Mouse (Mus musculus): ENCODE measurements around the gene Rab5if.

Rab5if gene

GRCm38 (mm10) chr2:156839319-156840191 is 23.4 kb upstream of the Rab5if start, which contains the start of gene Tgif2:
Gene Tgif2, plus strand, starts transcription at chr2:156840007.
- TF ChIP-seq POU5F1 (IDR thresholded peaks at IDR 0.05; ENCODE audit: borderline replicate concordance, low read length) (no peak), CTCF (conservative IDR thresholded peaks at IDR 0.05; ENCODE audit: low read length) (no peak), NANOG (IDR thresholded peaks at IDR 0.05; ENCODE audit: borderline replicate concordance, low read length) (no peak)
- peaks cover 14% of the 10 kb centered on the region for H3K9me3 ChIP-seq (ENCODE audit: low read length)
- peaks cover 49% of the 10 kb centered on the region for H3K36me3 ChIP-seq (ENCODE audit: insufficient read depth, low read length)
- peak within 1 kb of the TSS; percentile 92 for H3K4me3 ChIP-seq (replicated peaks; ENCODE audit: low read length)
- H3K27me3 ChIP-seq (ENCODE audit: insufficient read depth, low read length) = no peaks in the 10 kb centered on the region
- H3K4me1 ChIP-seq (replicated peaks; ENCODE audit: low read depth, low read length) = peaks cover 58% of the 10 kb centered on the region

GRCm38 (mm10) chr2:156840301-156841027 is 22.5 kb upstream of the Rab5if start:
- Histone ChIP-seq H3K4me1 (replicated peaks; ENCODE audit: low read depth, low read length) (peaks cover 67% of the 10 kb centered on the region), H3K4me3 (replicated peaks; ENCODE audit: low read length) (peak overlapping the region; percentile 92), H3K27me3 (ENCODE audit: insufficient read depth, low read length) (no peaks in the 10 kb centered on the region), H3K9me3 (ENCODE audit: low read length) (0 out of 2 replicates have a peak, but pooled peaks cover 6% of the 10 kb centered on the region), H3K36me3 (ENCODE audit: insufficient read depth, low read length) (peaks cover 49% of the 10 kb centered on the region)
- no peak for TF ChIP-seq POU5F1 (IDR thresholded peaks at IDR 0.05; ENCODE audit: borderline replicate concordance, low read length)
- no peak for TF ChIP-seq NANOG (IDR thresholded peaks at IDR 0.05; ENCODE audit: borderline replicate concordance, low read length)
- TF ChIP-seq CTCF (conservative IDR thresholded peaks at IDR 0.05; ENCODE audit: low read length) = no peak

GRCm38 (mm10) chr2:156841028-156841840 is 21.7 kb upstream of the Rab5if start:
- peaks cover 49% of the 10 kb centered on the region for H3K36me3 ChIP-seq (ENCODE audit: insufficient read depth, low read length)

GRCm38 (mm10) chr2:156841841-156842706 is 20.9 kb upstream of the Rab5if start:
- H3K9me3 ChIP-seq (ENCODE audit: low read length) = no peaks in the 10 kb centered on the region
- H3K27me3 ChIP-seq (ENCODE audit: insufficient read depth, low read length) = no peaks in the 10 kb centered on the region
- peak overlapping the region; percentile 92 for H3K4me3 ChIP-seq (replicated peaks; ENCODE audit: low read length)
- peaks cover 76% of the 10 kb centered on the region for H3K4me1 ChIP-seq (replicated peaks; ENCODE audit: low read depth, low read length)
- peaks cover 49% of the 10 kb centered on the region for H3K36me3 ChIP-seq (ENCODE audit: insufficient read depth, low read length)
- TF ChIP-seq CTCF (conservative IDR thresholded peaks at IDR 0.05; ENCODE audit: low read length) (no peak), POU5F1 (IDR thresholded peaks at IDR 0.05; ENCODE audit: borderline replicate concordance, low read length) (no peak), NANOG (IDR thresholded peaks at IDR 0.05; ENCODE audit: borderline replicate concordance, low read length) (no peak)

More at GRCm38 (mm10) chr2:156841028-156841840, 21.7 kb upstream of the Rab5if start:
- Histone ChIP-seq H3K9me3 (ENCODE audit: low read length) (0 out of 2 replicates have a peak, but pooled peaks cover under 1% of the 10 kb centered on the region), H3K4me1 (replicated peaks; ENCODE audit: low read depth, low read length) (peaks cover 74% of the 10 kb centered on the region), H3K27me3 (ENCODE audit: insufficient read depth, low read length) (no peaks in the 10 kb centered on the region), H3K4me3 (replicated peaks; ENCODE audit: low read length) (peak overlapping the region; percentile 92)
- TF ChIP-seq CTCF (conservative IDR thresholded peaks at IDR 0.05; ENCODE audit: low read length) (no peak), NANOG (IDR thresholded peaks at IDR 0.05; ENCODE audit: borderline replicate concordance, low read length) (no peak), POU5F1 (IDR thresholded peaks at IDR 0.05; ENCODE audit: borderline replicate concordance, low read length) (no peak)

- Histone ChIP-seq H3K4me3 (replicated peaks; ENCODE audit: low read length) (peak overlapping the region; percentile 92), H3K27me3 (ENCODE audit: insufficient read depth, low read length) (no peaks in the 10 kb centered on the region), H3K4me1 (replicated peaks; ENCODE audit: low read depth, low read length) (peaks cover 82% of the 10 kb centered on the region), H3K36me3 (ENCODE audit: insufficient read depth, low read length) (peaks cover 49% of the 10 kb centered on the region), H3K9me3 (ENCODE audit: low read length) (no peaks in the 10 kb centered on the region)
- TF ChIP-seq CTCF (conservative IDR thresholded peaks at IDR 0.05; ENCODE audit: low read length) (no peak), POU5F1 (IDR thresholded peaks at IDR 0.05; ENCODE audit: borderline replicate concordance, low read length) (no peak), NANOG (IDR thresholded peaks at IDR 0.05; ENCODE audit: borderline replicate concordance, low read length) (no peak)
Observed at GRCm38 (mm10) chr2:156842711-156843110, 20.2 kb upstream of the Rab5if start.

- peak overlapping the region; percentile 92 for H3K4me3 ChIP-seq (replicated peaks; ENCODE audit: low read length)
- no peaks in the 10 kb centered on the region for H3K9me3 ChIP-seq (ENCODE audit: low read length)
- H3K36me3 ChIP-seq (ENCODE audit: insufficient read depth, low read length) = peaks cover 49% of the 10 kb centered on the region
- H3K27me3 ChIP-seq (ENCODE audit: insufficient read depth, low read length) = no peaks in the 10 kb centered on the region
- peaks cover 82% of the 10 kb centered on the region for H3K4me1 ChIP-seq (replicated peaks; ENCODE audit: low read depth, low read length)
- TF ChIP-seq POU5F1 (IDR thresholded peaks at IDR 0.05; ENCODE audit: borderline replicate concordance, low read length) (no peak), CTCF (conservative IDR thresholded peaks at IDR 0.05; ENCODE audit: low read length) (no peak), NANOG (IDR thresholded peaks at IDR 0.05; ENCODE audit: borderline replicate concordance, low read length) (no peak)
Observed at GRCm38 (mm10) chr2:156843331-156843730, 19.6 kb upstream of the Rab5if start.

GRCm38 (mm10) chr2:156844715-156845114 is 18.2 kb upstream of the Rab5if start:
- Histone ChIP-seq H3K4me3 (replicated peaks; ENCODE audit: low read length) (peak overlapping the region; percentile 92), H3K36me3 (ENCODE audit: insufficient read depth, low read length) (peaks cover 62% of the 10 kb centered on the region), H3K9me3 (ENCODE audit: low read length) (no peaks in the 10 kb centered on the region), H3K4me1 (replicated peaks; ENCODE audit: low read depth, low read length) (peaks cover 85% of the 10 kb centered on the region), H3K27me3 (ENCODE audit: insufficient read depth, low read length) (no peaks in the 10 kb centered on the region)
- TF ChIP-seq CTCF (conservative IDR thresholded peaks at IDR 0.05; ENCODE audit: low read length) (no peak), POU5F1 (IDR thresholded peaks at IDR 0.05; ENCODE audit: borderline replicate concordance, low read length) (no peak), NANOG (IDR thresholded peaks at IDR 0.05; ENCODE audit: borderline replicate concordance, low read length) (no peak)

Measured in E14TG2a.4 (cell line).